Mouse (Mus musculus): ENCODE data around the gene 2410004B18Rik. TPM values are rescaled to one million over a fixed set of nuclear protein-coding genes. Genes with fewer than 3 reads are reported as not detected.
"Not testable (repeated sequence)": the region's sequence is repeated elsewhere in the genome, so short reads cannot be mapped to it uniquely, and the experiment has no call there.

The 2410004B18Rik gene
- polyA plus RNA-seq, 1 experiment from 2014 or later: 49.1 TPM

DNA sequence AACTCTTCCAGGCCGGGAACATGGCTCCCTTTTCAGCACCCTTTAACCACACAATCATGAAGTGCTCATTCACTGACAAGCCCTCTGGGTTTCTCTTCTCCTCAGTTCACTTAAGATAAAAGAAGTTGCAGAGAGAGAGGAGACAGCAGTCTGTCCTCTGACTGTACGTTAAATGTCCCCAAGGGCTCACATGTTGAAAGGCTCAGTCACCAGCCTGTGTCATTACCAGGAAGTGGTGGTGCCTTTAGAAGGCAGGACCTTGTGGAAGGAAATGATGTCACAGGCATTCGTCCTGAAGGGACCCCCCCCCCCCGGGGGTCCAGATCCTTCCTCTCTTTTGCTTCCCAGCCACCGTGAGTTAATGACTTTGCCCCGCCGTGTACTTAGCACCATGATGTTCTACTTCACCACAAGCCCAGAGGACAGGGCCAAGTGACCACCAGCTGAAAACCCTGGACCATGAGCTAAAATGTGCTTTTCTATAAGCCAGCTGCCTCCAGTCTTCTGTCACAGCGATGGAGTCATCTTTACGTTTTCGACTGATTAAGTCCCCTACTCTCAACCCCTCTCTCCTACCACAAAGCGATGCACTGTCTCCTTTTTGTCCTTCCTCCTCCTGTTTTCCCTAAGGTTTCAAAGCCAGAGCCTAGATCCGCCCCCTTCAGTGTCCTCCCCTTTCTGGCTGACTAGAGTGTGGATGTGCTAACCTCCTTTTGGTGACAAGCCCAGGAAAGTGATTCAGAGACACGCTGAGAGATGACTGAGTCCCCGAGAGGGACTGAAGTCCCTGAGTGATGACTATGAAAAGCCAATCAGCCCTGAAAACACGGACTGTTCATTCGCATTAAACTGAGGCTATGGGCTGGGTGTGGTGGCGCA, 13.7 kb downstream of the 2410004B18Rik start:
- H3K27ac ChIP-seq (replicated peaks): no peak overlapping the region
- no peaks in the 10 kb centered on the region for H3K27me3 ChIP-seq
- H3K4me3 ChIP-seq (replicated peaks): no peak overlapping the region
- H3K9me3 ChIP-seq (replicated peaks): no peaks in the 10 kb centered on the region
- no peaks in the 10 kb centered on the region for H3K36me3 ChIP-seq
- H3K4me2 ChIP-seq (replicated peaks): no peak overlapping the region
- H3K4me1 ChIP-seq: peaks cover 9% of the 10 kb centered on the region; the same call in 1 of the 2 replicates
- 68% methylated on average over 17 of the region's 17 CpGs for WGBS
- no peak overlapping the region for H3K9ac ChIP-seq
- no peak for ATAC-seq (ENCODE audit: insufficient number of reproducible peaks, low FRiP score, low TSS enrichment, low read depth)

DNA sequence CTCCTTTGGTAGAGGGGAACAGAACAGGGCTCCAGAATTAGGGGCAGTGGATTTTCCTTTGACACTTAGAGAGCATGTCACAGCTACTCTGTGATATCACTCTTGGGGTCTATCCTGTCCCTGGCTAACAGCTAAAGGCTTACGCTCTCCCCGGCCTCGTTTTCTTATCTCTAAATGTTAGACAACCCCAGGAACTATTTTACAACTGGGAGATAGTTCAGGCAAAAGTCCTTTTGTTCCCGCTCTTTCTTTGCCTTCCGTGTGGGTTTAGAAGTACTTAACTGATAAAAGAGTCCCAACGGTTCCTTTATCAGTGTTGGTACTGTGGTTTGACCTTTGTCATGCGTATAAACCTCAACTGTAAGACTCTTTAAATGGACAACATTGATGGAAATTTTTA, 15.1 kb downstream of the 2410004B18Rik start:
- Histone ChIP-seq H3K27me3 (no peaks in the 10 kb centered on the region), H3K4me1 (peaks cover 9% of the 10 kb centered on the region; the same call in 1 of the 2 replicates), H3K9me3 (replicated peaks) (no peaks in the 10 kb centered on the region), H3K4me2 (replicated peaks) (no peak overlapping the region), H3K4me3 (replicated peaks) (no peak overlapping the region), H3K36me3 (no peaks in the 10 kb centered on the region), H3K9ac (no peak overlapping the region), H3K27ac (replicated peaks) (no peak overlapping the region)
- no peak for ATAC-seq (ENCODE audit: insufficient number of reproducible peaks, low FRiP score, low TSS enrichment, low read depth)
- WGBS: 89% methylated on average over 7 of the region's 7 CpGs

- no peaks in the 10 kb centered on the region for H3K27me3 ChIP-seq
- 85% methylated on average over 2 of the region's 2 CpGs for WGBS
- no peak overlapping the region for H3K27ac ChIP-seq (replicated peaks)
- H3K4me3 ChIP-seq (replicated peaks): no peak overlapping the region
- peaks cover 9% of the 10 kb centered on the region; the same call in 1 of the 2 replicates for H3K4me1 ChIP-seq
- H3K4me2 ChIP-seq (replicated peaks): no peak overlapping the region
- H3K9ac ChIP-seq: no peak overlapping the region
- no peaks in the 10 kb centered on the region for H3K9me3 ChIP-seq (replicated peaks)
- no peaks in the 10 kb centered on the region for H3K36me3 ChIP-seq
- ATAC-seq (ENCODE audit: insufficient number of reproducible peaks, low FRiP score, low TSS enrichment, low read depth): no peak
Observed at GRCm38 (mm10) chr3:145953411-145953810, 15.6 kb downstream of the 2410004B18Rik start.

GRCm38 (mm10) chr3:145959824-145960223, 22.0 kb downstream of the 2410004B18Rik start:
- H3K4me2 ChIP-seq (replicated peaks): no peak overlapping the region
- H3K9me3 ChIP-seq (replicated peaks): no peaks in the 10 kb centered on the region
- no peak overlapping the region for H3K9ac ChIP-seq
- H3K27ac ChIP-seq (replicated peaks): peak overlapping the region; percentile 18; the same call in 1 of the 2 replicates
- WGBS: 23% methylated on average over 1 of the region's 1 CpGs
- peaks cover 22% of the 10 kb centered on the region for H3K4me1 ChIP-seq
- ATAC-seq (ENCODE audit: insufficient number of reproducible peaks, low FRiP score, low TSS enrichment, low read depth): peak; percentile 60; the same call in 1 of the 2 replicates
- no peaks in the 10 kb centered on the region for H3K36me3 ChIP-seq
- no peak overlapping the region for H3K4me3 ChIP-seq (replicated peaks)
- 0 out of 2 replicates have a peak, but pooled peaks cover 4% of the 10 kb centered on the region for H3K27me3 ChIP-seq

DNA sequence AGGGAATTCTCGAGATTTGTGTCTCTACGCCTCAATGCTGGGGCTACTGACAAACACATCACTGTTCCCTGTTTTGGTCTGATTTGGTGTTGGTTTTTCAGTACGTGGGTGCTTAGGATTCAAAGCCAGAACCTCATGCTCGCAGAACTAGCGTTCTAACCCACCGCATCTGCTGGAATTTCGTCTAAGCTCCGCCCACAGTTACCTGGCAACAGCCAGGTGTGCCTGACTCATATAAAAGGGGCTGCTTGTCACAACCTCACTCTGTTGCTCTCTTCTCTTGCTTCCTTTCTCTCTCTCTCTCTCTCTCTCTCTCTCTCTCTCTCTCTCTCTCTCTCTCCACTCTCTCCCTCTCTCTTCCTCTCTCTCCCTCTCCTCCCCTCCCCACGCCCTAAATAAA, 24.6 kb downstream of the 2410004B18Rik start:
- no peaks in the 10 kb centered on the region for H3K36me3 ChIP-seq
- 28% methylated on average over 9 of the region's 9 CpGs for WGBS
- no peak for ATAC-seq (ENCODE audit: insufficient number of reproducible peaks, low FRiP score, low TSS enrichment, low read depth)
- no peak overlapping the region for H3K4me3 ChIP-seq (replicated peaks)
- no peak overlapping the region for H3K27ac ChIP-seq (replicated peaks)
- H3K9ac ChIP-seq: no peak overlapping the region
- no peak overlapping the region for H3K4me2 ChIP-seq (replicated peaks)
- no peaks in the 10 kb centered on the region for H3K9me3 ChIP-seq (replicated peaks)
- H3K4me1 ChIP-seq: peaks cover 27% of the 10 kb centered on the region
- H3K27me3 ChIP-seq: 0 out of 2 replicates have a peak, but pooled peaks cover 4% of the 10 kb centered on the region

DNA sequence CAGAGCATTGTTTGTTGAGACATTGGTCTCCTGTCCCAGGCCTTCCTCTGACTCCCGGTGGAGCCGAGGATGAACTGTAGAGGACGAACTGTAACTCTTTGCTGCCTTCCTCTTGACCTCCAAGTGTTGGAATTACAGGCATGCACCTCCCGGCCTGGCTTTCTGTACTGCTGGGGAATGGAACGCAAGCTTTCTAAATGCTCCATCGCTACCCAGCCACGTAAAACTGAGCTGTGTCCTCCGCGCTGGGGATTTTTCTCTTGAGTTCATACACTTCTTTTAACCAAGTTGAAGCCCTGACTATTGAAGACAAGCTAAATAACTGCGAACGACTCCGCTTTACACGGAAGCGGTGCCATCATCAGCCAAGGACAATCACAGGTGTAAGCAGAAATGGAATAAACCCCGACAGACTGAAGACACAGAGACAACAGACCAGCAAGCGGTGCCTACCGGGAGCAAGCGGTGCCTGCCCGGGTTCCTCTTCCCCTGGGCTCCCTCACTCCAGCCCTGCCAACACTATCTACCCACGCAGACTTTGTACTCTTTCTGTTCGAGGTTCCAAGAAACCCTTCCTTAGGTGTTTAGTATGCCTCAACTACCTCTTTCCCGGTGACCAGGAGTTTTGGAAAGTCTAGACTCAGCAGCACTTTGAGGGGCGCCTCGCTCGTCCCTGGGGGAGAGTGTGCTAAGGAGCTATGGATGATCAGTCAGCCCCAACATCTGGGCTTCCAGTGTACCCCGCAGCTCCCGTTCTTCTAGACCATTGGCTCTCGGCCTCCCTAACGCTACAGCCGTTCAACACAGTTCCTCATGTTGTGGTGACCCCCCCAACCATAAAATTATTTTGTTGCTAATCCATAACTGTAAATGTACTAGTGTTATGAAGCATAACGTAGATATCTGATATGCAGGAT, 25.5 kb downstream of the 2410004B18Rik start:
- 19% methylated on average over 31 of the region's 31 CpGs for WGBS
- Histone ChIP-seq H3K4me1 (peaks cover 27% of the 10 kb centered on the region), H3K27ac (replicated peaks) (no peak overlapping the region), H3K36me3 (no peaks in the 10 kb centered on the region), H3K9me3 (replicated peaks) (no peaks in the 10 kb centered on the region), H3K9ac (no peak overlapping the region), H3K27me3 (0 out of 2 replicates have a peak, but pooled peaks cover 4% of the 10 kb centered on the region), H3K4me2 (replicated peaks) (peak overlapping the region; percentile 39), H3K4me3 (replicated peaks) (peak overlapping the region; percentile 15)
- ATAC-seq (ENCODE audit: insufficient number of reproducible peaks, low FRiP score, low TSS enrichment, low read depth): 0 out of 2 replicates have a peak, but pooled peaks have one; percentile 29

- H3K36me3 ChIP-seq: no peaks in the 10 kb centered on the region
- WGBS: 17% methylated on average over 10 of the region's 10 CpGs
- H3K27ac ChIP-seq (replicated peaks): peak overlapping the region; percentile 48; the same call in 1 of the 2 replicates
- H3K9ac ChIP-seq: no peak overlapping the region
- 0 out of 2 replicates have a peak, but pooled peaks cover 4% of the 10 kb centered on the region for H3K27me3 ChIP-seq
- no peaks in the 10 kb centered on the region for H3K9me3 ChIP-seq (replicated peaks)
- H3K4me1 ChIP-seq: peaks cover 27% of the 10 kb centered on the region
- peak overlapping the region; percentile 39 for H3K4me2 ChIP-seq (replicated peaks)
- no peak for ATAC-seq (ENCODE audit: insufficient number of reproducible peaks, low FRiP score, low TSS enrichment, low read depth)
- H3K4me3 ChIP-seq (replicated peaks): peak overlapping the region; percentile 15
Observed at GRCm38 (mm10) chr3:145964018-145964387, 26.2 kb downstream of the 2410004B18Rik start.

DNA sequence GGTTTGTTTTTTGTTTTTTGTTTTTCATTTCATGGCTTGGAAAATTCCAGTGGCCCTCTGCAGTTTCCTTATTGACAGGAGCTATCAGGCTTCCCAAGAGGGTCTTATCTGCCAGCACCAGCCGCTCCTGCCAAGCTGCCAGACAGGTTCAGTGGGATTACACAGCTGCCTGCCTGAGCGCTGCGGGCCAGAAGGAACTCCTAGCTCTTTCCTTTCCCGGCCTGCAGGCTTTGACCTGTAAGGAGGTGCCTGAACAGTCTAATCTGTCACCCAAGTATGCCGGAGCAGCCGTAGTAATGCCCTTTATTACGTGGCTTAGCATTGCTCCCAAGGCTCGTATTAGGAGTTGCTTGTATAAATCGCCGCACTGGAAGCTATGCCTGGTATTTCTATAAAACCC, 26.7 kb downstream of the 2410004B18Rik start:
- H3K4me3 ChIP-seq (replicated peaks): peak overlapping the region; percentile 15; the same call in 1 of the 2 replicates
- H3K4me1 ChIP-seq: peaks cover 27% of the 10 kb centered on the region
- 0 out of 2 replicates have a peak overlapping the region, but pooled peaks have one; percentile 48 for H3K27ac ChIP-seq (replicated peaks)
- no peaks in the 10 kb centered on the region for H3K9me3 ChIP-seq (replicated peaks)
- no peak overlapping the region for H3K9ac ChIP-seq
- no peaks in the 10 kb centered on the region for H3K36me3 ChIP-seq
- H3K4me2 ChIP-seq (replicated peaks): peak overlapping the region; percentile 39
- 0 out of 2 replicates have a peak, but pooled peaks cover 4% of the 10 kb centered on the region for H3K27me3 ChIP-seq
- ATAC-seq (ENCODE audit: insufficient number of reproducible peaks, low FRiP score, low TSS enrichment, low read depth): peak; percentile 56; the same call in 1 of the 2 replicates
- 5% methylated on average over 10 of the region's 10 CpGs for WGBS

DNA sequence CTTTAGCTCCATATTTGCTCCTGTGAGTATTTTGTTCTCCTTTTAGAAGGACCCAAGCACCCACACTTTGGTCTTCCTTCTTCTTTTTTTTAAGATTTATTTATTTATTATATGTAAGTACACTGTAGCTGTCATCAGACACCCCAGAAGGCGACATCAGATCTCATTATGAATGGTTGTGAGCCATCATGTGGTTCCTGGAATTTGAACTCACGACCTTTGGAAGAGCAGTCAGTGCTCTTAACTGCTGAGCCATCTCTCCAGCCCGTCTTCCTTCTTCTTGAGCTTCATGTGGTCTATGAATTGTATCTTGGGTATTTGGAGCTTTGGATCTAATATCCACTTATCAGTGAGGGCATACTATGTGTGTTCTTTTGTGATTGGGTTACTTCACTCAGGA, 27.8 kb downstream of the 2410004B18Rik start:
- H3K9ac ChIP-seq; H3K27me3 ChIP-seq; H3K4me3 ChIP-seq (replicated peaks); H3K27ac ChIP-seq (replicated peaks); ATAC-seq (ENCODE audit: insufficient number of reproducible peaks, low FRiP score, low TSS enrichment, low read depth); H3K9me3 ChIP-seq (replicated peaks); H3K36me3 ChIP-seq; H3K4me2 ChIP-seq (replicated peaks): not testable (repeated sequence)
- 72% methylated on average over 3 of the region's 3 CpGs for WGBS
- H3K4me1 ChIP-seq: peaks cover 24% of the 10 kb centered on the region

GRCm38 (mm10) chr3:145966806-145967205, 29.0 kb downstream of the 2410004B18Rik start:
- Histone ChIP-seq H3K4me2 (replicated peaks) (no peak overlapping the region), H3K4me1 (peaks cover 31% of the 10 kb centered on the region), H3K27ac (replicated peaks) (no peak overlapping the region), H3K27me3 (0 out of 2 replicates have a peak, but pooled peaks cover 4% of the 10 kb centered on the region), H3K36me3 (no peaks in the 10 kb centered on the region), H3K9ac (no peak overlapping the region), H3K9me3 (replicated peaks) (no peaks in the 10 kb centered on the region), H3K4me3 (replicated peaks) (no peak overlapping the region)
- 86% methylated on average over 5 of the region's 5 CpGs for WGBS
- no peak for ATAC-seq (ENCODE audit: insufficient number of reproducible peaks, low FRiP score, low TSS enrichment, low read depth)
